14 mouse cellular contexts compared by ENCODE assay signal in genomic region chr8:94914256-94914655, GRCm38 (mm10). TPM values are rescaled to one million over a fixed set of nuclear protein-coding genes. Genes with fewer than 3 reads are reported as not detected.
DNase-seq lines count a peak whose midpoint lies in the region; ATAC-seq and TF ChIP-seq lines count a peak whose summit lies in the region.
"Had no signal": no experiment of that assay in that cellular context is flagged by ENCODE, and none has a peak within 500 bp of the region (broad histone marks: within the 10 kb centered on the region; RNA-seq: fewer than 3 reads in every experiment).

No protein-coding gene starts in this region.

- H3K4me2 ChIP-seq in forebrain, embryonic 13.5 days = 0 out of 2 replicates have a peak overlapping the region, but pooled peaks have one; percentile 5
- no peak overlapping the region for H3K4me2 ChIP-seq in forebrain, embryonic 14.5 days (ENCODE audit: low read length)
- H3K4me2 ChIP-seq in intestine, embryonic 14.5 days (ENCODE audit: low read length) = peak overlapping the region; percentile 28
- H3K4me2 ChIP-seq in intestine, postnatal 0 days (replicated peaks; ENCODE audit: low read depth) = no peak overlapping the region
- peak overlapping the region; percentile 74; the same call in 1 of the 2 replicates for H3K4me2 ChIP-seq in embryonic facial prominence, embryonic 14.5 days (ENCODE audit: low read depth, low read length)
- peak overlapping the region; percentile 88 for H3K4me2 ChIP-seq in limb, embryonic 13.5 days (replicated peaks)
- H3K4me2 ChIP-seq in forebrain, embryonic 12.5 days = no peak overlapping the region

- H3K9ac ChIP-seq in forebrain, embryonic 13.5 days = no peak overlapping the region
- H3K9ac ChIP-seq in forebrain, embryonic 14.5 days (ENCODE audit: low read length) = no peak overlapping the region
- no peak overlapping the region for H3K9ac ChIP-seq in intestine, embryonic 14.5 days (ENCODE audit: low read length)
- H3K9ac ChIP-seq in intestine, postnatal 0 days (ENCODE audit: low read depth, low read length) = no peak overlapping the region
- no peak overlapping the region for H3K9ac ChIP-seq in embryonic facial prominence, embryonic 14.5 days (ENCODE audit: low read depth, low read length)
- peak overlapping the region; percentile 55; the same call in 1 of the 2 replicates for H3K9ac ChIP-seq in limb, embryonic 13.5 days
- no peak overlapping the region for H3K9ac ChIP-seq in forebrain, embryonic 12.5 days
- H3K9ac ChIP-seq: liver, embryonic 14.5 days had no signal

- WGBS in forebrain, embryonic 13.5 days = 92% methylated on average over 6 of the region's 6 CpGs
- WGBS in forebrain, embryonic 14.5 days = 86% methylated on average over 6 of the region's 6 CpGs
- 67% methylated on average over 6 of the region's 6 CpGs for WGBS in intestine, embryonic 14.5 days
- 75% methylated on average over 6 of the region's 6 CpGs for WGBS in intestine, postnatal 0 days
- 64% methylated on average over 6 of the region's 6 CpGs for WGBS in embryonic facial prominence, embryonic 14.5 days
- 67% methylated on average over 6 of the region's 6 CpGs for WGBS in limb, embryonic 13.5 days
- 85% methylated on average over 6 of the region's 6 CpGs for WGBS in forebrain, embryonic 12.5 days

- H3K36me3 ChIP-seq in forebrain, embryonic 13.5 days (ENCODE audit: poor library complexity, severe bottlenecking) = no peaks in the 10 kb centered on the region; the same call in 1 of the 2 replicates
- H3K36me3 ChIP-seq in forebrain, embryonic 14.5 days (ENCODE audit: control insufficient read depth, insufficient read depth, low read length) = no peaks in the 10 kb centered on the region
- H3K36me3 ChIP-seq in intestine, embryonic 14.5 days (ENCODE audit: control insufficient read depth, insufficient read depth, low read length) = peaks cover 27% of the 10 kb centered on the region
- peaks cover 7% of the 10 kb centered on the region; the same call in 1 of the 2 replicates for H3K36me3 ChIP-seq in intestine, postnatal 0 days (ENCODE audit: control insufficient read depth, insufficient read depth)
- H3K36me3 ChIP-seq in embryonic facial prominence, embryonic 14.5 days (ENCODE audit: control insufficient read depth, insufficient read depth, low read length) = peaks cover 42% of the 10 kb centered on the region
- H3K36me3 ChIP-seq in limb, embryonic 13.5 days = peaks cover 42% of the 10 kb centered on the region
- H3K36me3 ChIP-seq in forebrain, embryonic 12.5 days (replicated peaks) = no peaks in the 10 kb centered on the region
- H3K36me3 ChIP-seq: forebrain, embryonic 15.5 days had no signal

- peaks cover 47% of the 10 kb centered on the region for H3K27me3 ChIP-seq in forebrain, embryonic 13.5 days
- H3K27me3 ChIP-seq in forebrain, embryonic 14.5 days (replicated peaks; ENCODE audit: control insufficient read depth, insufficient read depth, low read length) = peaks cover 7% of the 10 kb centered on the region; the same call in 1 of the 2 replicates
- no peaks in the 10 kb centered on the region for H3K27me3 ChIP-seq in intestine, embryonic 14.5 days (replicated peaks; ENCODE audit: control insufficient read depth, insufficient read depth, low read length)
- peaks cover 4% of the 10 kb centered on the region; the same call in 1 of the 2 replicates for H3K27me3 ChIP-seq in intestine, postnatal 0 days (replicated peaks; ENCODE audit: control insufficient read depth, insufficient read depth, low read length)
- H3K27me3 ChIP-seq in embryonic facial prominence, embryonic 14.5 days (replicated peaks; ENCODE audit: control insufficient read depth, insufficient read depth, low read length) = no peaks in the 10 kb centered on the region
- H3K27me3 ChIP-seq in limb, embryonic 13.5 days = peaks cover 20% of the 10 kb centered on the region
- H3K27me3 ChIP-seq in forebrain, embryonic 12.5 days = peaks cover 49% of the 10 kb centered on the region
- H3K27me3 ChIP-seq: Patski had no signal

- H3K4me1 ChIP-seq in forebrain, embryonic 13.5 days = peaks cover 51% of the 10 kb centered on the region
- peaks cover 29% of the 10 kb centered on the region for H3K4me1 ChIP-seq in forebrain, embryonic 14.5 days (ENCODE audit: control insufficient read depth, insufficient read depth, low read length)
- peaks cover 36% of the 10 kb centered on the region for H3K4me1 ChIP-seq in intestine, embryonic 14.5 days (replicated peaks; ENCODE audit: control insufficient read depth, insufficient read depth, low read length)
- peaks cover 5% of the 10 kb centered on the region; the same call in 1 of the 2 replicates for H3K4me1 ChIP-seq in intestine, postnatal 0 days (replicated peaks; ENCODE audit: control insufficient read depth, insufficient read depth, low read length)
- peaks cover 47% of the 10 kb centered on the region for H3K4me1 ChIP-seq in embryonic facial prominence, embryonic 14.5 days (ENCODE audit: control insufficient read depth, insufficient read depth, low read length)
- peaks cover 64% of the 10 kb centered on the region for H3K4me1 ChIP-seq in limb, embryonic 13.5 days
- H3K4me1 ChIP-seq in forebrain, embryonic 12.5 days = peaks cover 43% of the 10 kb centered on the region

- no peak for DNase-seq in forebrain, embryonic 14.5 days (ENCODE audit: low spot score)
- DNase-seq in intestine, embryonic 14.5 days (ENCODE audit: low spot score) = no peak
- no peak for DNase-seq in embryonic facial prominence, embryonic 14.5 days (ENCODE audit: low spot score)
- no peak for DNase-seq in layer of hippocampus, adult 2 months (ENCODE audit: low spot score in 2 of 2)
- DNase-seq: layer of hippocampus, adult 9-11 months had no signal

- H3K9me3 ChIP-seq in forebrain, embryonic 13.5 days (replicated peaks) = no peaks in the 10 kb centered on the region
- H3K9me3 ChIP-seq in forebrain, embryonic 14.5 days (replicated peaks; ENCODE audit: control insufficient read depth, low read length) = no peaks in the 10 kb centered on the region
- H3K9me3 ChIP-seq in intestine, embryonic 14.5 days (ENCODE audit: control insufficient read depth, low read length) = no peaks in the 10 kb centered on the region
- no peaks in the 10 kb centered on the region for H3K9me3 ChIP-seq in intestine, postnatal 0 days (ENCODE audit: control insufficient read depth)
- no peaks in the 10 kb centered on the region for H3K9me3 ChIP-seq in embryonic facial prominence, embryonic 14.5 days (ENCODE audit: control insufficient read depth, low read length)
- no peaks in the 10 kb centered on the region for H3K9me3 ChIP-seq in limb, embryonic 13.5 days
- no peaks in the 10 kb centered on the region for H3K9me3 ChIP-seq in forebrain, embryonic 12.5 days
- H3K9me3 ChIP-seq: forebrain, embryonic 15.5 days had no signal

- TF ChIP-seq CTCF in intestine, postnatal 0 days (IDR thresholded peaks at IDR 0.05; ENCODE audit: low read depth) = no peak
- TF ChIP-seq CTCF in layer of hippocampus, adult 2 months (conservative IDR thresholded peaks at IDR 0.05) = no peak

- no peak for ATAC-seq in forebrain, embryonic 13.5 days
- no peak for ATAC-seq in forebrain, embryonic 14.5 days
- no peak for ATAC-seq in intestine, embryonic 14.5 days (replicated peaks; ENCODE audit: low FRiP score, low TSS enrichment, low read depth)
- no peak for ATAC-seq in intestine, postnatal 0 days
- no peak for ATAC-seq in embryonic facial prominence, embryonic 14.5 days (ENCODE audit: low read depth)
- no peak for ATAC-seq in limb, embryonic 13.5 days (ENCODE audit: low FRiP score, low read depth)
- no peak for ATAC-seq in forebrain, embryonic 12.5 days (ENCODE audit: low FRiP score)
- ATAC-seq: Patski had no signal

- H3K27ac ChIP-seq in forebrain, embryonic 13.5 days = no peak overlapping the region; the same call in 1 of the 2 replicates
- no peak overlapping the region for H3K27ac ChIP-seq in forebrain, embryonic 14.5 days (ENCODE audit: low read depth, low read length)
- no peak overlapping the region for H3K27ac ChIP-seq in intestine, embryonic 14.5 days (ENCODE audit: low read depth)
- no peak overlapping the region for H3K27ac ChIP-seq in intestine, postnatal 0 days (ENCODE audit: low read depth, low read length)
- H3K27ac ChIP-seq in embryonic facial prominence, embryonic 14.5 days (replicated peaks; ENCODE audit: low read depth, low read length) = 0 out of 2 replicates have a peak overlapping the region, but pooled peaks have one; percentile 23
- 0 out of 2 replicates have a peak overlapping the region, but pooled peaks have one; percentile 79 for H3K27ac ChIP-seq in limb, embryonic 13.5 days
- no peak overlapping the region for H3K27ac ChIP-seq in layer of hippocampus, adult 2 months
- no peak overlapping the region for H3K27ac ChIP-seq in forebrain, embryonic 12.5 days
- H3K27ac ChIP-seq: liver, embryonic 14.5 days had no signal

- no peak overlapping the region for H3K4me3 ChIP-seq in forebrain, embryonic 13.5 days
- H3K4me3 ChIP-seq in forebrain, embryonic 14.5 days (ENCODE audit: low read depth, low read length) = no peak overlapping the region
- no peak overlapping the region for H3K4me3 ChIP-seq in intestine, embryonic 14.5 days (ENCODE audit: low read depth, low read length)
- H3K4me3 ChIP-seq in intestine, postnatal 0 days (ENCODE audit: low read depth, low read length) = no peak overlapping the region
- H3K4me3 ChIP-seq in embryonic facial prominence, embryonic 14.5 days (ENCODE audit: low read depth, low read length) = no peak overlapping the region
- no peak overlapping the region for H3K4me3 ChIP-seq in limb, embryonic 13.5 days
- no peak overlapping the region for H3K4me3 ChIP-seq in layer of hippocampus, adult 2 months
- H3K4me3 ChIP-seq in forebrain, embryonic 12.5 days (replicated peaks) = no peak overlapping the region
- H3K4me3 ChIP-seq: megakaryocyte, embryonic 14.5 days had no signal

RNA-seq across cellular contexts. Expression of gene Ccdc102a, which starts 3.6 kb away (rescaled TPM):
- 5.6 TPM in 2 replicates for polyA plus RNA-seq in forebrain, embryonic 13.5 days (2015; fragmentation: Nextera tagmentation; extraction: Ambion mirVana)
- polyA plus RNA-seq in forebrain, embryonic 14.5 days (2014; fragmentation: Nextera tagmentation; extraction: Ambion mirVana) = 6.9 and 7.9 TPM in 2 replicates
- polyA plus RNA-seq in intestine, embryonic 14.5 days (2014; fragmentation: Nextera tagmentation; extraction: Ambion mirVana) = 27.5 and 28.2 TPM in 2 replicates
- polyA plus RNA-seq in intestine, postnatal 0 days (2015; fragmentation: Nextera tagmentation; extraction: Ambion mirVana) = 7.2 and 7.7 TPM in 2 replicates
- 38.5 and 49.5 TPM in 2 replicates for polyA plus RNA-seq in embryonic facial prominence, embryonic 14.5 days (2014; fragmentation: Nextera tagmentation; extraction: Ambion mirVana)
- 46.3 and 46.6 TPM in 2 replicates for polyA plus RNA-seq in limb, embryonic 13.5 days (2015; fragmentation: Nextera tagmentation; extraction: Ambion mirVana)
- total RNA-seq in layer of hippocampus, adult 2 months (2021) = 1 to 10 TPM; 1.7 to 1.9 TPM
- 11.8 and 15.9 TPM in 2 replicates for polyA plus RNA-seq in forebrain, embryonic 12.5 days (2016; fragmentation: Nextera tagmentation; extraction: Ambion mirVana)

RNA-seq across cellular contexts. Expression of gene Adgrg5, which starts 9.2 kb away (rescaled TPM):
- polyA plus RNA-seq in forebrain, embryonic 13.5 days (2015; fragmentation: Nextera tagmentation; extraction: Ambion mirVana) = 0.19 TPM in 1 of 2 replicates, not detected in the other
- not detected in 2 replicates for polyA plus RNA-seq in forebrain, embryonic 14.5 days (2014; fragmentation: Nextera tagmentation; extraction: Ambion mirVana)
- polyA plus RNA-seq in intestine, embryonic 14.5 days (2014; fragmentation: Nextera tagmentation; extraction: Ambion mirVana) = 1.4 and 2.0 TPM in 2 replicates
- 1.3 and 1.5 TPM in 2 replicates for polyA plus RNA-seq in intestine, postnatal 0 days (2015; fragmentation: Nextera tagmentation; extraction: Ambion mirVana)
- polyA plus RNA-seq in embryonic facial prominence, embryonic 14.5 days (2014; fragmentation: Nextera tagmentation; extraction: Ambion mirVana) = 0.21 TPM in 2 replicates
- polyA plus RNA-seq in limb, embryonic 13.5 days (2015; fragmentation: Nextera tagmentation; extraction: Ambion mirVana) = 0.10 and 0.13 TPM in 2 replicates
- not detected for total RNA-seq in layer of hippocampus, adult 2 months (2021)
- polyA plus RNA-seq in forebrain, embryonic 12.5 days (2016; fragmentation: Nextera tagmentation; extraction: Ambion mirVana) = not detected in 2 replicates
- total RNA-seq: left cerebral cortex, postnatal 14 days had no signal
- polyA plus RNA-seq: forebrain, embryonic 15.5 days; Patski had no signal

RNA-seq across cellular contexts. Expression of gene Dok4, which starts 38.1 kb away (rescaled TPM):
- polyA plus RNA-seq in forebrain, embryonic 13.5 days (2015; fragmentation: Nextera tagmentation; extraction: Ambion mirVana) = 38.2 and 39.2 TPM in 2 replicates
- 42.6 and 54.7 TPM in 2 replicates for polyA plus RNA-seq in forebrain, embryonic 14.5 days (2014; fragmentation: Nextera tagmentation; extraction: Ambion mirVana)
- polyA plus RNA-seq in intestine, embryonic 14.5 days (2014; fragmentation: Nextera tagmentation; extraction: Ambion mirVana) = 24.1 and 27.7 TPM in 2 replicates
- 51.0 and 52.1 TPM in 2 replicates for polyA plus RNA-seq in intestine, postnatal 0 days (2015; fragmentation: Nextera tagmentation; extraction: Ambion mirVana)
- 30.6 and 31.6 TPM in 2 replicates for polyA plus RNA-seq in embryonic facial prominence, embryonic 14.5 days (2014; fragmentation: Nextera tagmentation; extraction: Ambion mirVana)
- 21.4 and 21.7 TPM in 2 replicates for polyA plus RNA-seq in limb, embryonic 13.5 days (2015; fragmentation: Nextera tagmentation; extraction: Ambion mirVana)
- 10 to 100 TPM; 24.1 to 26.4 TPM for total RNA-seq in layer of hippocampus, adult 2 months (2021)
- polyA plus RNA-seq in forebrain, embryonic 12.5 days (2016; fragmentation: Nextera tagmentation; extraction: Ambion mirVana) = 22.0 and 25.1 TPM in 2 replicates

RNA-seq across cellular contexts. Expression of gene Polr2c, which starts 57.0 kb away (rescaled TPM):
- 170 TPM in 2 replicates for polyA plus RNA-seq in forebrain, embryonic 13.5 days (2015; fragmentation: Nextera tagmentation; extraction: Ambion mirVana)
- polyA plus RNA-seq in forebrain, embryonic 14.5 days (2014; fragmentation: Nextera tagmentation; extraction: Ambion mirVana) = 163 and 174 TPM in 2 replicates
- 160 and 171 TPM in 2 replicates for polyA plus RNA-seq in intestine, embryonic 14.5 days (2014; fragmentation: Nextera tagmentation; extraction: Ambion mirVana)
- polyA plus RNA-seq in intestine, postnatal 0 days (2015; fragmentation: Nextera tagmentation; extraction: Ambion mirVana) = 70.4 and 75.1 TPM in 2 replicates
- 121 and 129 TPM in 2 replicates for polyA plus RNA-seq in embryonic facial prominence, embryonic 14.5 days (2014; fragmentation: Nextera tagmentation; extraction: Ambion mirVana)
- polyA plus RNA-seq in limb, embryonic 13.5 days (2015; fragmentation: Nextera tagmentation; extraction: Ambion mirVana) = 145 and 149 TPM in 2 replicates
- 10 to 100 TPM; 69.1 to 71.4 TPM for total RNA-seq in layer of hippocampus, adult 2 months (2021)
- polyA plus RNA-seq in forebrain, embryonic 12.5 days (2016; fragmentation: Nextera tagmentation; extraction: Ambion mirVana) = 144 and 147 TPM in 2 replicates

Comparison
In these comparisons a context has a peak if more than half of its experiments do, and no peak if none do; other contexts are left out.
1. H3K4me2 ChIP-seq: peak in forebrain, embryonic 13.5 days (single experiment), intestine, embryonic 14.5 days (single experiment), embryonic facial prominence, embryonic 14.5 days (single experiment) and limb, embryonic 13.5 days (single experiment); none in forebrain, embryonic 14.5 days (single experiment), intestine, postnatal 0 days (single experiment) and forebrain, embryonic 12.5 days (single experiment).
2. H3K27ac ChIP-seq: peak in embryonic facial prominence, embryonic 14.5 days (single experiment) and limb, embryonic 13.5 days (single experiment); none in forebrain, embryonic 13.5 days (single experiment), forebrain, embryonic 14.5 days (single experiment), intestine, embryonic 14.5 days (single experiment), intestine, postnatal 0 days (single experiment), layer of hippocampus, adult 2 months (single experiment) and forebrain, embryonic 12.5 days (single experiment).